ENCODE assay signal across 8 mouse cellular contexts in the genomic region with DNA sequence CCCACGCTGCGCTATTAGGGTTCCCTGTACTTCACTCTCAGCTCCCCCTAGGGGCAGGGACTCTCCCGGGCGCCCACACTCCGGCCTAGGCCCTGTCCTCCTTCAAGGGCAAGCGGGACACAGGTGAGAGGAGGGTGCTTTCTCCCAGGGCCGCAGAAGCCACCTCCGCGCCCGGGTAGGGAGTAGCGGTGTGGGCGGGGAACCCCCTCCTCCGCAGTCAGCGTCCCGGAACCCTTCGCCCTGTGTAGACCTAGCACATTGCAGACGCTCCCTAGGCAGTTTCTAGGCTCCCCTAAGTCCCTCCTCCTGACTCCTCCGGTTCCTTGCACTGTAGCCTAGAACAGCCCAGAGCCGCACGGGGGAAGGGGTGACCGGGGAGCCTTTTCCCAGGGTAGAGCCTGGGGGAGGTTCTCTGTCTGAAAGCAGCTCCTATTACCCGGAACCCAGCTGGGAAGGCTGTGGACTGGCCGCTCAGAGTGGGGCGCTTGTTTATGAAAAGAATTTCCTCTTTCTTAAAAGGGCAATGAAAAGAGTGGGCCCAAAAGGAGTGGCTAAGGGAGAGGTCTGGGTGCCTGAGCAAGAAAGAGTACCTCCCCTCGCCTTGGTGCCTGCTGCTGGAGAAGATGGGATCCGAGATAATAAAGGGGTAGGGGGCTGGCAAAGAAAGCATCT. TPM values are rescaled to one million over a fixed set of nuclear protein-coding genes. Genes with fewer than 3 reads are reported as not detected.
DNase-seq lines count a peak whose midpoint lies in the region; ATAC-seq lines count a peak whose summit lies in the region.

No protein-coding gene starts in this region.

- peak; percentile 95 to 100 for DNase-seq in adrenal gland, adult (ENCODE audit: inconsistent age in 2 of 2, low spot score in 1 of 2)
- DNase-seq in embryo, embryonic 10.5 days (ENCODE audit: low spot score), result peak; percentile 97
- peak; percentile 93 for DNase-seq in gastrocnemius, postnatal 14 days
- DNase-seq in left cerebral cortex, postnatal 14 days (ENCODE audit: low spot score in 2 of 2), result peak; percentile 91 to 92
- DNase-seq in mesoderm, embryonic 11.5 days (ENCODE audit: low read depth, low spot score), result peak; percentile 96
- DNase-seq in right cerebral cortex, postnatal 36 days (ENCODE audit: low spot score in 2 of 2), result peak; percentile 87 to 90
- peak; percentile 98 for DNase-seq in yolk sac, embryonic 10.5 days (ENCODE audit: low spot score)

- intact Hi-C loops in gastrocnemius, postnatal 14 days (cut with DNase I; ENCODE audit: low total_unique reads), result no loop called here
- intact Hi-C loops in left cerebral cortex, postnatal 14 days (cut with DNase I), result loop anchor here (1.0 kb wide), 1 partner anchor 74 kb away; no protein-coding TSS in a partner anchor

- ATAC-seq in inflammation-experienced regulatory T-cells, adult 6 months, result peak; percentile 70

RNA-seq across cellular contexts. Expression of a gene that starts 4.5 kb away (rescaled TPM):
- 10 to 100 TPM; 88.2 to 88.5 TPM for total RNA-seq in gastrocnemius, postnatal 14 days (2021)
- 10 to 100 TPM; 28.8 to 39.0 (median 36.1) TPM for polyA plus RNA-seq in inflammation-experienced regulatory T-cells, adult 6 months (2017; shearing (Covaris generic))
- total RNA-seq in left cerebral cortex, postnatal 14 days (2021), result 10 to 100 TPM; 17.7 to 25.5 TPM

RNA-seq across cellular contexts. Expression of a gene that starts 11.9 kb away (rescaled TPM):
- 1 to 10 TPM; 2.5 to 4.5 TPM for total RNA-seq in gastrocnemius, postnatal 14 days (2021)
- 1 to 10 TPM in 2 of 3 experiments, under 1 TPM in 1; 0.97 to 1.7 (median 1.3) TPM for polyA plus RNA-seq in inflammation-experienced regulatory T-cells, adult 6 months (2017; shearing (Covaris generic))
- total RNA-seq in left cerebral cortex, postnatal 14 days (2021), result 1 to 10 TPM; 3.4 to 4.3 TPM

RNA-seq across cellular contexts. Expression of a gene that starts 22.3 kb away (rescaled TPM):
- total RNA-seq in gastrocnemius, postnatal 14 days (2021), result under 1 TPM; 0.27 TPM
- polyA plus RNA-seq in inflammation-experienced regulatory T-cells, adult 6 months (2017; shearing (Covaris generic)), result under 1 TPM in 2 of 3 experiments, not detected in 1; 0.26 to 0.41 TPM
- 1 to 10 TPM in 1 of 2 experiments, under 1 TPM in 1; 0.64 to 1.1 TPM for total RNA-seq in left cerebral cortex, postnatal 14 days (2021)

RNA-seq across cellular contexts. Expression of a gene that starts 24.9 kb away (rescaled TPM):
- under 1 TPM; 0.10 to 0.20 TPM for total RNA-seq in gastrocnemius, postnatal 14 days (2021)
- not detected for polyA plus RNA-seq in inflammation-experienced regulatory T-cells, adult 6 months (2017; shearing (Covaris generic))
- 1 to 10 TPM in 1 of 2 experiments, under 1 TPM in 1; 0.75 to 1.9 TPM for total RNA-seq in left cerebral cortex, postnatal 14 days (2021)

Comparison
In these comparisons a context has a peak if more than half of its experiments do, and no peak if none do; other contexts are left out.
1. Peak in every context shown above with its lines: DNase-seq and ATAC-seq.